Mouse (Mus musculus) neutrophil, adult 5-6 weeks (primary cell): ENCODE measurements around the gene Aldoart1. TPM values are rescaled to one million over a fixed set of nuclear protein-coding genes. Genes with fewer than 3 reads are reported as not detected.

Experiments used
- ATAC-seq: fragments of 151-379, 151-347 bp; 2 replicates; pipeline ENCODE4 v1.8.0; 2017; ENCODE audit warnings: mild to moderate bottlenecking, moderate TSS enrichment; ENCODE audit not compliant: insufficient number of reproducible peaks, poor library complexity, low FRiP score, severe bottlenecking; ENCODE audit errors: extremely low read depth
- total RNA-seq: library from RNA; stranded (forward); fragments of 200-1000 nt; gene quantifications from 2 replicates; pipeline ENCODE4 v1.2.3, GENCODE M21; 2017

The Aldoart1 gene
- total RNA-seq: not detected in 2 replicates

GRCm38 (mm10) chr4:72852534-72852933, at the start of gene Aldoart1:
Gene Aldoart1, minus strand, starts transcription at chr4:72852634.
- no peak for ATAC-seq

GRCm38 (mm10) chr4:72901566-72901965, 49.1 kb upstream of the Aldoart1 start:
- no peak for ATAC-seq

GRCm38 (mm10) chr4:72865371-72866075, 13.1 kb upstream of the Aldoart1 start:
- ATAC-seq: no peak

- no peak for ATAC-seq
Observed at GRCm38 (mm10) chr4:72844276-72844675, 8.2 kb downstream of the Aldoart1 start.

- ATAC-seq: no peak
Observed at GRCm38 (mm10) chr4:72843025-72843424, 9.4 kb downstream of the Aldoart1 start.

GRCm38 (mm10) chr4:72836430-72836829, 16.0 kb downstream of the Aldoart1 start:
- ATAC-seq: no peak

GRCm38 (mm10) chr4:72835400-72835799, 17.0 kb downstream of the Aldoart1 start:
- no peak for ATAC-seq

- no peak for ATAC-seq
Observed at GRCm38 (mm10) chr4:72800816-72801215, 51.6 kb downstream of the Aldoart1 start.
